Mouse (Mus musculus): ENCODE data around the gene Fut11. TPM values are rescaled to one million over a fixed set of nuclear protein-coding genes. Genes with fewer than 3 reads are reported as not detected.

Fut11 gene
- 7.0 TPM for total RNA-seq (2023)

GRCm38 (mm10) chr14:20694884-20695760 lies at the start of gene Fut11:
Fut11 (plus strand) TSS chr14:20694968.

GRCm38 (mm10) chr14:20656361-20656760 lies 38.4 kb upstream of the Fut11 start, which contains the start of gene Myoz1:
Myoz1 (minus strand) TSS chr14:20656540.

GRCm38 (mm10) chr14:20668154-20668810 lies 26.5 kb upstream of the Fut11 start, which contains the start of gene Synpo2l:
Synpo2l (minus strand) TSS chr14:20668354.

GRCm38 (mm10) chr14:20674064-20674833 lies 20.5 kb upstream of the Fut11 start, which contains the start of gene Sec24c:
Sec24c (plus strand) TSS chr14:20674308.

GRCm38 (mm10) chr14:20702741-20703381 lies 8.1 kb downstream of the Fut11 start, which contains the start of gene Chchd1:
Chchd1 (plus strand) TSS chr14:20703006.

GRCm38 (mm10) chr14:20707201-20708190 lies 12.7 kb downstream of the Fut11 start, which contains the start of gene Zswim8:
Zswim8 (plus strand) TSS chr14:20707552.

GRCm38 (mm10) chr14:20733952-20734774 lies 39.4 kb downstream of the Fut11 start, which contains the start of gene Ndst2:
Ndst2 (minus strand) TSS chr14:20734562.

Other genes starting within 250 kb of the Fut11 start
- gene Cfap70, start 242.7 kb upstream of the Fut11 start, total RNA-seq (2023): not detected
- 43.8 TPM for gene Anxa7, start 214.8 kb upstream of the Fut11 start, total RNA-seq (2023)
- gene Mss51, start 198.1 kb upstream of the Fut11 start, total RNA-seq (2023): 7.5 TPM
- 98.7 TPM for gene Ppp3cb, start 148.4 kb upstream of the Fut11 start, total RNA-seq (2023)
- 3.5 TPM for gene Usp54, start 53.9 kb upstream of the Fut11 start, total RNA-seq (2023)
- gene Myoz1, start 38.4 kb upstream of the Fut11 start, total RNA-seq (2023): not detected
- not detected for gene Synpo2l, start 26.6 kb upstream of the Fut11 start, total RNA-seq (2023)
- gene Sec24c, start 20.7 kb upstream of the Fut11 start, total RNA-seq (2023): 246 TPM
- 36.4 TPM for gene Chchd1, start 8.0 kb downstream of the Fut11 start, total RNA-seq (2023)
- gene Zswim8, start 12.6 kb downstream of the Fut11 start, total RNA-seq (2023): 138 TPM
- gene Ndst2, start 39.6 kb downstream of the Fut11 start, total RNA-seq (2023): 39.7 TPM
- gene Camk2g, start 99.1 kb downstream of the Fut11 start, total RNA-seq (2023): 64.0 TPM
- 0.43 TPM for gene Plau, start 141.7 kb downstream of the Fut11 start, total RNA-seq (2023)
- gene Vcl, start 234.4 kb downstream of the Fut11 start, total RNA-seq (2023): 3.5 TPM